Mouse (Mus musculus) bone marrow macrophage, adult 2 months (primary cell): ENCODE data around the gene Mapkapk3.

Experiments used
- CTCF ChIP-seq: IDR thresholded peaks from 2 replicates; pipeline ENCODE4 v1.5.1; 2012; ENCODE audit warnings: low read depth, mild to moderate bottlenecking, low read length, moderate library complexity
- POLR2A ChIP-seq: IDR thresholded peaks from 2 replicates; pipeline ENCODE4 v1.6.1; 2012; ENCODE audit warnings: mild to moderate bottlenecking, low read depth, low read length, borderline replicate concordance

DNA sequence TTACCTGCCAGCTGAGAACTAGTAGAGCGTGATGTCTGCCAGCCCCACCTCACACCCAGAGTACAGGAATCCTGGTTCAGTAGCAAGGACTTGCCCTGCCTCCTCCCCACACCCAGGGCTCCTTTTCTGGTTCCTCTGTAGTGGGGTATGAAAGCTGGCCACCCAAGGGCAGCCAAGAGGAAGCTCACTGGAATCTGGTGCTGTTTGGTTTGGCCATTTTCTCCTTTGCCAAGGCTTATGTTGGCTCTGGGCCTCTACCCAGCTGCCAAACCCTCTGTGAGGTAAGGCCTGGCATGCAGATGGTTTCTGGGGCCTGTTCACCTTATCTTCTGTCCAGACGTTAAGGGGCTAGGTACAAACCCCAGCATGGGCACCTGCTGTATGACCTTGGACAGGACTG lies 26.1 kb upstream of the Mapkapk3 start:
- no peak for TF ChIP-seq POLR2A
- no peak for TF ChIP-seq CTCF
